Mouse (Mus musculus) spleen, adult 2 months (tissue): ENCODE measurements around the gene Sprtn. TPM values are rescaled to one million over a fixed set of nuclear protein-coding genes. Genes with fewer than 3 reads are reported as not detected.
A peak's percentile ranks its signal among the peaks of the same experiment; 100 is the strongest.

Experiments
- DNase-seq, 2 experiments: peaks; one replicate each; pipeline versions ENCODE4 v3.0.0 to v3.0.0-alpha.2; 2012 to 2021; ENCODE audit warnings: low spot score in 2 of 2, low read depth in 1 of 2
- H3K27ac ChIP-seq: fragments of 200-500 bp; 2 replicates; pipeline ENCODE4 v1.5.1; 2012; ENCODE audit warnings: low read length, inconsistent platforms; ENCODE audit not compliant: insufficient read depth
- H3K27me3 ChIP-seq: fragments of 200-500 bp; 2 replicates; pipeline ENCODE4 v1.6.1; 2012; ENCODE audit warnings: mild to moderate bottlenecking, moderate library complexity, low read length, inconsistent platforms; ENCODE audit not compliant: control insufficient read depth, insufficient read depth
- H3K36me3 ChIP-seq: fragments of 200-500 bp; 2 replicates; pipeline ENCODE4 v1.6.1; 2012; ENCODE audit warnings: mild to moderate bottlenecking, low read length, inconsistent platforms; ENCODE audit not compliant: control insufficient read depth, insufficient read depth
- H3K4me1 ChIP-seq: fragments of 200-500 bp; 2 replicates; pipeline ENCODE4 v1.6.1; 2011; ENCODE audit warnings: inconsistent platforms; ENCODE audit not compliant: control insufficient read depth, insufficient read depth, insufficient read length
- H3K4me3 ChIP-seq: fragments of 200-500 bp; 2 replicates; pipeline ENCODE4 v1.5.1; 2011; ENCODE audit warnings: mild to moderate bottlenecking, inconsistent platforms; ENCODE audit not compliant: insufficient read depth, insufficient read length; ENCODE audit errors: extremely low read depth
- CTCF ChIP-seq: fragments of 200-500 bp; IDR thresholded peaks from 2 replicates; pipeline ENCODE4 v1.5.1; 2011; ENCODE audit warnings: mild to moderate bottlenecking, inconsistent platforms; ENCODE audit not compliant: insufficient read depth, insufficient read length, insufficient replicate concordance; ENCODE audit errors: extremely low read depth
- POLR2A ChIP-seq: fragments of 200-500 bp; IDR thresholded peaks from 2 replicates; pipeline ENCODE4 v1.6.1; 2011; ENCODE audit warnings: low read depth, low read length, inconsistent platforms
- WGBS: fragments of 180-500 bp; shearing (Covaris S2); methylation state at CpG from one replicate; pipeline ENCODE4 v1.1.7; 2018; 5-methylcytosine and 5-hydroxymethylcytosine counted together
- polyA plus RNA-seq: library from polyadenylated mRNA; depleted of rRNA; stranded (reverse); fragments of >200 nt; gene quantifications from 2 replicates; pipeline ENCODE4 v1.2.3, GENCODE M21; 2012

Gene Sprtn
- polyA plus RNA-seq, 1 experiment: 11.2 TPM

DNA sequence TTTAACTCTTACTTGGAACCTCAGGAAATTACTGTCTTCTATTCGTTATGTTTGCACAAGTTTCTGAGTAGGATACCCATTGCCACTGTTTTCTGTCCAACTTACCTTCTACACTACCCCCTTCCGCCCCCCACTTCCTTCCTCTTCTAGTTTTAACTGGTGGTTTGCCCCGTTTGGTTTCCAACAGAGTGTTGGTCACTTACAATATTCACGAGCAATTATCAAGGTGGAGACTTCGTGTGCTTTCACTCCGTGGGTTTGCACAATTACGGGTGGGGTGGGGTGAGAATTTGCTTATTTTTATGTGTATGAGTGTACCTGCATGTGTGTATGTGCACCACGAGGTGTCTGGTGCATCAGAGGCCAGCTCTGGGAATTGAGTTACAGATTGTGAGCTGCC lies 34.0 kb upstream of the Sprtn start:
- peak overlapping the region; percentile 84 for H3K27ac ChIP-seq
- TF ChIP-seq POLR2A: no peak
- TF ChIP-seq CTCF: no peak
- WGBS: 1% methylated on average over 8 of the region's 8 CpGs
- peaks cover 2% of the 10 kb centered on the region for H3K36me3 ChIP-seq
- peaks cover 14% of the 10 kb centered on the region; the same call in 1 of the 2 replicates for H3K4me1 ChIP-seq
- no peak for DNase-seq
- peak overlapping the region; percentile 84 for H3K4me3 ChIP-seq
- H3K27me3 ChIP-seq: no peaks in the 10 kb centered on the region

- peaks cover 14% of the 10 kb centered on the region; the same call in 1 of the 2 replicates for H3K4me1 ChIP-seq
- H3K36me3 ChIP-seq: peaks cover 5% of the 10 kb centered on the region
- H3K27me3 ChIP-seq: no peaks in the 10 kb centered on the region
- TF ChIP-seq POLR2A (no peak), CTCF (no peak)
- H3K4me3 ChIP-seq: no peak overlapping the region
- no peak overlapping the region for H3K27ac ChIP-seq
- no peak for DNase-seq
- WGBS: 37% methylated on average over 3 of the region's 3 CpGs
Measured at GRCm38 (mm10) chr8:124866669-124867068, 31.0 kb upstream of the Sprtn start.

- DNase-seq: no peak
- peaks cover 8% of the 10 kb centered on the region for H3K36me3 ChIP-seq
- peaks cover 13% of the 10 kb centered on the region; the same call in 1 of the 2 replicates for H3K4me1 ChIP-seq
- no peak overlapping the region for H3K27ac ChIP-seq
- H3K4me3 ChIP-seq: no peak overlapping the region
- no peak for TF ChIP-seq CTCF
- no peak for TF ChIP-seq POLR2A
- 86% methylated on average over 2 of the region's 2 CpGs for whole genome bisulfite sequencing
- no peaks in the 10 kb centered on the region for H3K27me3 ChIP-seq
Measured at GRCm38 (mm10) chr8:124867126-124867525, 30.6 kb upstream of the Sprtn start.

DNA sequence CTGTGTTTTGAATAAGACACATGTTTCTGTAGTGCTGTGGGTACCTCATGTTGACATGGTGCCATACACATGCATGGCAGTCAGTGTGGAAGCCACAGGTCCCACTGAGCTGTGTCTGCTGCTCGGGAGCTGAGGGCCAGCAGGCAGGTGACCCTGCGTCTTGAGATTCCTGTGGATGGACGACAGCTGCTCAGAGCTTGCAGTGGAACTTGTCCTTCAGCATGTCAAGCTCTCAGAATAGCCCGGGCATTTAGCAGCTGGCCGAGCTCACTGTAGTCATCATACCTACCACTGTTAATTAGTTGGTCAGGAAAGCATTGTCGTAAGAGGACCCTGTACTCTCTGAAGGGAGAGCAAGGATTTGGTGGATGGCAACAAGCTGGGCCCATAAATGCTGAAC lies 28.0 kb upstream of the Sprtn start:
- 90% methylated on average over 6 of the region's 6 CpGs for WGBS
- H3K4me1 ChIP-seq: peaks cover 11% of the 10 kb centered on the region; the same call in 1 of the 2 replicates
- no peaks in the 10 kb centered on the region for H3K27me3 ChIP-seq
- no peak for TF ChIP-seq POLR2A
- TF ChIP-seq CTCF: no peak
- H3K4me3 ChIP-seq: no peak overlapping the region
- no peak overlapping the region for H3K27ac ChIP-seq
- DNase-seq: no peak
- H3K36me3 ChIP-seq: peaks cover 25% of the 10 kb centered on the region

GRCm38 (mm10) chr8:124871474-124871873 lies 26.2 kb upstream of the Sprtn start:
- H3K36me3 ChIP-seq: peaks cover 34% of the 10 kb centered on the region
- 98% methylated on average over 7 of the region's 7 CpGs for WGBS

GRCm38 (mm10) chr8:124872081-124872480 lies 25.6 kb upstream of the Sprtn start:
- Histone ChIP-seq H3K4me3 (no peak overlapping the region), H3K27ac (no peak overlapping the region), H3K36me3 (peaks cover 40% of the 10 kb centered on the region), H3K27me3 (no peaks in the 10 kb centered on the region), H3K4me1 (no peaks in the 10 kb centered on the region)
- TF ChIP-seq CTCF (no peak), POLR2A (no peak)
- DNase-seq: no peak
- 98% methylated on average over 7 of the region's 7 CpGs for WGBS

More at GRCm38 (mm10) chr8:124871474-124871873, 26.2 kb upstream of the Sprtn start:
- H3K4me3 ChIP-seq: no peak overlapping the region
- no peak for TF ChIP-seq CTCF
- no peak for TF ChIP-seq POLR2A
- no peaks in the 10 kb centered on the region for H3K27me3 ChIP-seq
- 0 out of 2 replicates have a peak, but pooled peaks cover 3% of the 10 kb centered on the region for H3K4me1 ChIP-seq
- H3K27ac ChIP-seq: no peak overlapping the region
- no peak for DNase-seq

- no peaks in the 10 kb centered on the region for H3K4me1 ChIP-seq
- no peak for TF ChIP-seq POLR2A
- no peaks in the 10 kb centered on the region for H3K27me3 ChIP-seq
- no peak for DNase-seq
- 90% methylated on average over 5 of the region's 5 CpGs for WGBS
- no peak overlapping the region for H3K27ac ChIP-seq
- H3K4me3 ChIP-seq: no peak overlapping the region
- H3K36me3 ChIP-seq: peaks cover 42% of the 10 kb centered on the region
Measured at GRCm38 (mm10) chr8:124872690-124873089, 25.0 kb upstream of the Sprtn start.
